Mouse (Mus musculus): Measurements from ENCODE around the gene Rad51b. TPM values are rescaled to one million over a fixed set of nuclear protein-coding genes. Genes with fewer than 3 reads are reported as not detected.

Rad51b gene
- polyA plus RNA-seq, 1 experiment from 2014 or later, result 8.0 TPM

DNA sequence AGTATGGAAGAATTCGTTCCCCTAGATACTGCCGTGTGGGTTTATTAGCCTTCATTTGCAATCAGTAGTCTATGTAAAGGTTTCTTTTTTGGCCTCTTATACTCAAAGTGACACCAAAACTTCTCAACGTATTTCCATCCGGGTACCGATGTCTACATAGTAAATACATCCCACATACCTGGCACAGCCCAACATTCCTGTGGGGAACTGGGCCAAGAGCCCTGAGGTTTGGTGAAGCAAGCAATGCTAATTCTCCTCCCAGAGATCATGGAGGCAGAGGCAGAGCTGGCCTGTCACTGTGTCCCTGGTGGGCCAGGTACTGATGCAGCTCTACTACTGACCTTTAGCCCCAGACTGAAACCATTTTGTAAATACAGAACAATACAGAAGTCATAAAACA is 512.4 kb downstream of the Rad51b start:
- no peak overlapping the region for H3K27ac ChIP-seq (ENCODE audit: low read depth, low read length)
- H3K27me3 ChIP-seq (ENCODE audit: control insufficient read depth, insufficient read depth, low read length), result no peaks in the 10 kb centered on the region

DNA sequence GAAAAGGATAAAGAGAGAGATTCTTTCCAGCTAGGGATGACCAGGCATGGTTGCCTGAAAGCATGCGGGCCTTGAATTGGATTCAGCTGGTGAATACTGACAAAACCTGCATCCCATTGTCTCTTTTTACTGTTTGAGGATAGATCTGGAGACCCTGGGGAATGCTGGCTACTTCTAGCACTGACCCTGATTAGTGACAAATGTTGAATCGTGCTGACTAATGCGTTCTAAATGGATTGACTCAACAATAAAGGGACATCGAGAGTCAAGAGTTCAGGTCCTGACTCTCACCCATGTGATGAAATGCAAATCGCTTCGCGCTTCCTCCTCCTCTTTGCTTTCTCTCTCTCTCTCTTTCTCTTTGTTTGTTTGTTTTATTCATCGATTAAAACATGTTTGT is 515.3 kb downstream of the Rad51b start:
- peaks cover 21% of the 10 kb centered on the region for H3K4me1 ChIP-seq (replicated peaks; ENCODE audit: control insufficient read depth, insufficient read depth, low read length)
- H3K36me3 ChIP-seq (ENCODE audit: control insufficient read depth, insufficient read depth, low read length), result no peaks in the 10 kb centered on the region
- peak overlapping the region; percentile 32; the same call in 1 of the 2 replicates for H3K27ac ChIP-seq (ENCODE audit: low read depth, low read length)
- H3K9me3 ChIP-seq (ENCODE audit: control insufficient read depth, low read length), result no peaks in the 10 kb centered on the region
- no peaks in the 10 kb centered on the region for H3K27me3 ChIP-seq (ENCODE audit: control insufficient read depth, insufficient read depth, low read length)
- WGBS, result 24% methylated on average over 8 of the region's 8 CpGs
- H3K9ac ChIP-seq (ENCODE audit: low read length), result no peak overlapping the region
- no peak for DNase-seq (ENCODE audit: low spot score)
- no peak for ATAC-seq (replicated peaks; ENCODE audit: low FRiP score)
- no peak overlapping the region for H3K4me2 ChIP-seq (ENCODE audit: low read depth, low read length, severe bottlenecking)
- H3K4me3 ChIP-seq (ENCODE audit: low read depth, low read length), result no peak overlapping the region

More for the DNA sequence above, 512.4 kb downstream of the Rad51b start:
- no peak for ATAC-seq (replicated peaks; ENCODE audit: low FRiP score)
- Histone ChIP-seq H3K9ac (ENCODE audit: low read length) (no peak overlapping the region), H3K4me2 (ENCODE audit: low read depth, low read length, severe bottlenecking) (no peak overlapping the region), H3K4me3 (ENCODE audit: low read depth, low read length) (no peak overlapping the region), H3K36me3 (ENCODE audit: control insufficient read depth, insufficient read depth, low read length) (no peaks in the 10 kb centered on the region), H3K4me1 (replicated peaks; ENCODE audit: control insufficient read depth, insufficient read depth, low read length) (peaks cover 31% of the 10 kb centered on the region), H3K9me3 (ENCODE audit: control insufficient read depth, low read length) (no peaks in the 10 kb centered on the region)
- 93% methylated on average over 5 of the region's 5 CpGs for WGBS
- no peak for DNase-seq (ENCODE audit: low spot score)

DNA sequence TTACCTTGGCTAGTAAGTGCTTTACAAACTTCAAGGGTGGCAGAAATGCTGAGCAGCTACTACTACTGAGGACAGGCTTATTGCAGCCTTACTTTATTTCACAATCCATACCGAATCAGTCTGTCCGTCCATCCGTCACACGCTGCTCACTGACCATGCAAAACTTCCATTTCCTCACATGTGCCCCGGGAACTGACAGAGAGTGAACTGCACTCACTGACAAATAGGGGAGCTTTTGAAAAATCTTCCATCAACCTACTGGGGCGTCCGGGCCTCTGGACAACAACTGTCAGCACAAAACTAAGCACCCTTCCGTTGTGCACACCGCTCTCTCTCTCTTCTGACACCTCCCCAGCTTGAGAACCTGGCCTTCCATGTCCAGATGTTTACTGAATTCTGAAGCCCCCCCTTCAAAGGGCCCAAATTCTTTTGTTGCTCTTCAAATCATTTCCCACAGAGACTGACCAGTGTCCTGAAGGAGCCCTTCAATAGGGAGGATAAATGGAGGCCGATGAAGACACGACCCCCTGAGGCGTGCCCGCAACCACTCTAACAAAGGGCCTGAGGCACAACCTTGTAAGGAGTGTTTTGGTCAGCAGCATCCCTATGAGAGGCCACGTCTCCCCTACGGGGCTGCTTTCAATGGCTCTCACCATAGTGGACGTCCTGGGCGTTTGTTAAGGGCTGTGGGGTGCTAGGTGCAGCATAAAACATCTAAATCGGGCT is 515.9 kb downstream of the Rad51b start:
- peak; percentile 47 for ATAC-seq (replicated peaks; ENCODE audit: low FRiP score)

DNA sequence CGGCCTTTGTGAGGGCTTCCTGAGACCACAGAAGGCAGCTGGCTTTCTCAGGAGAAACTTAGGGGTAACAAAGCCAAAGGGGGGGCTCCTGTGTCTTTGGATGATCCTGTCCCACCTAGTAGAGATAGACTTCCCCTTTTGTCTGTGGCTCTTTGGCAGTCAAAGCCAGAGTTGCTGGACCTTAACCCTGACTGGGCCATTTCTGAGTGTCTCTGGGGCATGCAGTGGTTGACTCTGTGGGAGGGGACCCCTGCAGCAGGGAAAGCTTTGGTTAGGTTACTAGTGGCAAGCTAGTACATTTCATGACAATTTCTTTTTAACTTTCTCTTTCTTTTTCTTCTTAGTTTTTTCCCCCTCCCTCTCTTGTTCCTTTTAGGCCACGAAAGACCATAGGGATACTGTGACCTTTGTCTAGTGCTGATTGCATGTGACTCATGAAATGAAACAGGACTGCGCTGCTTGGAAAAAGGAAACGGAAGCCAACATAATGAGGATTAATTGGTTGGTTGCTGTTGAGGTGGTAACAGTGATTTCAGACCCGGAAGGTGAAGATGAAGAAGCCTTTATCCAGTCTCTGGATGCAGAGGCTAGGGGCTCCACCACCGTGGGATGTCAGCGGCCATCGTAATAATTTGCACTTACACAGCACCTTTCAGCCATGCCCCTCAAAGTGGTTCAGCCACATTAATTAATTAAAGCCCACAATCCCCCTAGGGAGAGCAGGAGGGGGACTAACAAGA is 516.7 kb downstream of the Rad51b start:
- ATAC-seq (replicated peaks; ENCODE audit: low FRiP score) (peak; percentile 63), DNase-seq (ENCODE audit: low spot score) (no peak)
- Histone ChIP-seq H3K27ac (ENCODE audit: low read depth, low read length) (peak overlapping the region; percentile 67), H3K4me2 (ENCODE audit: low read depth, low read length, severe bottlenecking) (no peak overlapping the region), H3K4me3 (ENCODE audit: low read depth, low read length) (no peak overlapping the region), H3K36me3 (ENCODE audit: control insufficient read depth, insufficient read depth, low read length) (no peaks in the 10 kb centered on the region), H3K27me3 (ENCODE audit: control insufficient read depth, insufficient read depth, low read length) (no peaks in the 10 kb centered on the region), H3K4me1 (replicated peaks; ENCODE audit: control insufficient read depth, insufficient read depth, low read length) (peaks cover 14% of the 10 kb centered on the region), H3K9ac (ENCODE audit: low read length) (peak overlapping the region; percentile 5; the same call in 1 of the 2 replicates), H3K9me3 (ENCODE audit: control insufficient read depth, low read length) (no peaks in the 10 kb centered on the region)
- 9% methylated on average over 8 of the region's 8 CpGs for WGBS

More for the DNA sequence above, 515.9 kb downstream of the Rad51b start:
- peak overlapping the region; percentile 67 for H3K27ac ChIP-seq (ENCODE audit: low read depth, low read length)
- H3K36me3 ChIP-seq (ENCODE audit: control insufficient read depth, insufficient read depth, low read length), result no peaks in the 10 kb centered on the region
- H3K27me3 ChIP-seq (ENCODE audit: control insufficient read depth, insufficient read depth, low read length), result no peaks in the 10 kb centered on the region
- no peaks in the 10 kb centered on the region for H3K9me3 ChIP-seq (ENCODE audit: control insufficient read depth, low read length)
- H3K4me3 ChIP-seq (ENCODE audit: low read depth, low read length), result no peak overlapping the region
- H3K4me2 ChIP-seq (ENCODE audit: low read depth, low read length, severe bottlenecking), result no peak overlapping the region
- H3K9ac ChIP-seq (ENCODE audit: low read length), result no peak overlapping the region
- H3K4me1 ChIP-seq (replicated peaks; ENCODE audit: control insufficient read depth, insufficient read depth, low read length), result peaks cover 17% of the 10 kb centered on the region
- 14% methylated on average over 18 of the region's 18 CpGs for WGBS
- peak; percentile 56 for DNase-seq (ENCODE audit: low spot score)

DNA sequence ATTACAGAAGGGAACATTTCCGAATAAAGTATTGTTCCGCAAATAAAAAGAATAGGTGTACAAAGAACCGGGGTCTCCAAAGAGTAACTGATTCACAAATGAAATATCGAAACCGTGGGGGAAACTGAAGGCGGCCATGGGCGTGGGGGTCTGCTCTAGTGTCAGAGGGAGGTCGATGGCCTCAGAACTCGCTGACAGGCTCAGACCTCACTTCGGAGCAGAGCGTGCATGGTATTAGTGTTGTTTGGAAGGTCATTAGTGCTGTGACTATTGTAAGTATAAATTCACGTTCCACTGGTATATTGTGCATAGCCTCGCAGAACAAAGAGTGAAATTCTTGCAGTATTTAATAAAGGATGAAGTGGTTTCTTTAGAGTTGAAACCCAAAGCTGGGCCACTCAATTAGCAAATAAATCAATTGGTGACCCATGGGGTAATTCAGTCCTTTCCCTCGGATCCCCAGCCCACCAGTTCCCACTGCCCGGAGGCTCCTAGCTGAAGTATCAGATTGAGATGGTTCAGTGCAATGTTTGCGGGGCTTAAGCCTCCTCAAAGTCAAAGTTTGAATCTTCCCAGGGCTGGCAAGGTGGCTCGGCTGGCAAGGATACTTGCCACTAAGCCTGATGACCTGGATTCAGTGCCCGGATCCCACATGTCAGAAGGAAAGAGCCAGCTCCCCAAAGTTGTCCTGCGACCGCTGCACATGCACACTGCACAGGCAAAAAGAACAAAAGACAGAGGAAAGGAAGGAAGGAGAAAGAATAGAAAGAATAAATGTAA is 517.4 kb downstream of the Rad51b start:
- Histone ChIP-seq H3K27me3 (ENCODE audit: control insufficient read depth, insufficient read depth, low read length) (no peaks in the 10 kb centered on the region), H3K4me3 (ENCODE audit: low read depth, low read length) (no peak overlapping the region), H3K9me3 (ENCODE audit: control insufficient read depth, low read length) (no peaks in the 10 kb centered on the region), H3K9ac (ENCODE audit: low read length) (peak overlapping the region; percentile 5; the same call in 1 of the 2 replicates), H3K4me1 (replicated peaks; ENCODE audit: control insufficient read depth, insufficient read depth, low read length) (peaks cover 10% of the 10 kb centered on the region), H3K4me2 (ENCODE audit: low read depth, low read length, severe bottlenecking) (no peak overlapping the region; the same call in 1 of the 2 replicates), H3K36me3 (ENCODE audit: control insufficient read depth, insufficient read depth, low read length) (no peaks in the 10 kb centered on the region), H3K27ac (ENCODE audit: low read depth, low read length) (peak overlapping the region; percentile 67; the same call in 1 of the 2 replicates)
- peak; percentile 74 for ATAC-seq (replicated peaks; ENCODE audit: low FRiP score)
- WGBS, result 17% methylated on average over 20 of the region's 20 CpGs
- peak; percentile 66 for DNase-seq (ENCODE audit: low spot score)

DNA sequence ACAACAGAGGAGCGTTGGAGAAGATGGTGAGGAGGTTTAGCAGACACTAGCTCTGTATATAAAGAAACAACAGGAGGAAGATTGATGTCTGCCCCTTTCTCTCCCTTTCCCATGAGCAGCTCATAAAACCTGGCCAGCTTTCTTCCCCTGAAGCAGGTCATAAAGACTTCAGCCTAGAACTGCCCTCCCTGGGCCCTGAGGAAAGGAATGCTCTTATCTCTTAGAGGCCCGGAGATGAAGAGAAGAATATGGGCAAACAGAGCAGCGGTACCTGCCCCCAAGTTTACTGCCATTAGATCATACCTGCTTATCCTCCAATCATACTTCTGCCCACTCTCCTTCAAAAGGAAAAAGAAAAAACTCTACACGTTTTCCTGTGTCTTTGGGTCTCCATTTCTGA is 519.2 kb downstream of the Rad51b start:
- Histone ChIP-seq H3K36me3 (ENCODE audit: control insufficient read depth, insufficient read depth, low read length) (no peaks in the 10 kb centered on the region), H3K4me1 (replicated peaks; ENCODE audit: control insufficient read depth, insufficient read depth, low read length) (peaks cover 7% of the 10 kb centered on the region), H3K9ac (ENCODE audit: low read length) (no peak overlapping the region), H3K27ac (ENCODE audit: low read depth, low read length) (no peak overlapping the region), H3K27me3 (ENCODE audit: control insufficient read depth, insufficient read depth, low read length) (no peaks in the 10 kb centered on the region), H3K4me3 (ENCODE audit: low read depth, low read length) (no peak overlapping the region), H3K4me2 (ENCODE audit: low read depth, low read length, severe bottlenecking) (no peak overlapping the region), H3K9me3 (ENCODE audit: control insufficient read depth, low read length) (no peaks in the 10 kb centered on the region)
- 85% methylated on average over 4 of the region's 4 CpGs for WGBS
- DNase-seq (ENCODE audit: low spot score), result no peak
- no peak for ATAC-seq (replicated peaks; ENCODE audit: low FRiP score)

DNA sequence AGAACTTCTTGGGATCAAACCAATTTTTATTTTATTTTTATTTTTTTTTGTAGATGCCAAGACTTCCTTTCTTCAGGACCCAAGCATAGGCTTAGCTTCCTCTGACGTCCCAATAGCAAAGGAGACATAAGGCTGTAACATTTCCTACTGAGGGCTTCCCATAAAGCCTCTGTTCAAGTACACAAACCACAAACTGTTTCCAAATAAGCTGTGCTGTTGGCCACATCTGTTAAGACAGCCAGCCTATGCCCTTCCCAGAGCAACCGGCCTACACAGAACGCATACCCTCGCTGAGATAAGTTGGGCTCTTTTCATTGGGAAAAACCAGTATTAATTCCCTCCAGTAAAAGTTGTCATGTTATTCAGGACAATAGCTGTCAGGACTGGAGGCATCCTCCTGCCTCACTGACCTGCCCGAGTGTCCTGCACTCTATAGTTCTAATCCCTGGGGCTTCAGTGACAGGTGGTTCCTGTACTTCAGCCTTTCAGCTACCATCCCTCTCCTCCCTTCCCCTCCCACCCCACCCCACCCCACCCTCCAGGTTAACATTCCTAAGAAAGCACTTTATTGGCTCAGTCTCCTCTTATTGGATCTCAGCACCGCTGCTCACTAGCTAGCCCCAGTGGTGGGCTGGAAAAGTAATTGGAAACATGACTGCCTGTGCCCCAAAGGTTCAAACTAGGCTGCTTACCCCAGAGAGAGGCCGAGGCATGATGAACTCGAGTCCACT is 523.3 kb downstream of the Rad51b start:
- WGBS, result 78% methylated on average over 8 of the region's 8 CpGs
- ATAC-seq (replicated peaks; ENCODE audit: low FRiP score), result no peak
- DNase-seq (ENCODE audit: low spot score), result no peak
- Histone ChIP-seq H3K4me1 (replicated peaks; ENCODE audit: control insufficient read depth, insufficient read depth, low read length) (no peaks in the 10 kb centered on the region), H3K27ac (ENCODE audit: low read depth, low read length) (no peak overlapping the region), H3K4me2 (ENCODE audit: low read depth, low read length, severe bottlenecking) (no peak overlapping the region), H3K9me3 (ENCODE audit: control insufficient read depth, low read length) (no peaks in the 10 kb centered on the region), H3K27me3 (ENCODE audit: control insufficient read depth, insufficient read depth, low read length) (no peaks in the 10 kb centered on the region), H3K4me3 (ENCODE audit: low read depth, low read length) (no peak overlapping the region), H3K9ac (ENCODE audit: low read length) (no peak overlapping the region), H3K36me3 (ENCODE audit: control insufficient read depth, insufficient read depth, low read length) (no peaks in the 10 kb centered on the region)

DNA sequence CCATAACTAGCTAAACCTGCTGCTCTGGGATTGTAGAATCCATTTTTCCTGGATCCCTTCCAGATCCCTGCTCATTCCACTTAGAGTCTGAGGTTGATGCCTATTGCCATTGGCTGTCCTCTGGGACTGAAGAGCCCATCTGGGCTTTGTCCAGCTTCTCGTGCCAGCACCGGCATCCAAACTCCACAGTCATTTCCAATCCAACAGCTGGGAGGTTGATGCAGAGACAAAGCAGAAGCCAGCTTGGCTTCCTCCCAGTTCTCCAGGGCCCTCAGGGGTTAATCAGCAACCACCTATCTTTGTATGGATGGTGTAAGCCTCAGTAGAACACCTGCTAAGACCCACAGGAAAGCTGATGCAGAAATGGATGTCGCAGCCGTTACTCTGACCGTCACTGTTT is 524.8 kb downstream of the Rad51b start:
- Histone ChIP-seq H3K4me1 (replicated peaks; ENCODE audit: control insufficient read depth, insufficient read depth, low read length) (peaks cover 4% of the 10 kb centered on the region; the same call in 1 of the 2 replicates), H3K27ac (ENCODE audit: low read depth, low read length) (no peak overlapping the region), H3K9me3 (ENCODE audit: control insufficient read depth, low read length) (no peaks in the 10 kb centered on the region)

More for the DNA sequence above, 524.8 kb downstream of the Rad51b start:
- WGBS, result 94% methylated on average over 5 of the region's 5 CpGs
- H3K4me3 ChIP-seq (ENCODE audit: low read depth, low read length), result no peak overlapping the region
- no peaks in the 10 kb centered on the region for H3K27me3 ChIP-seq (ENCODE audit: control insufficient read depth, insufficient read depth, low read length)
- H3K4me2 ChIP-seq (ENCODE audit: low read depth, low read length, severe bottlenecking), result no peak overlapping the region
- no peak for ATAC-seq (replicated peaks; ENCODE audit: low FRiP score)
- no peak overlapping the region for H3K9ac ChIP-seq (ENCODE audit: low read length)
- no peak for DNase-seq (ENCODE audit: low spot score)
- H3K36me3 ChIP-seq (ENCODE audit: control insufficient read depth, insufficient read depth, low read length), result no peaks in the 10 kb centered on the region
